Mouse (Mus musculus): ENCODE data around the gene Cactin. TPM values are rescaled to one million over a fixed set of nuclear protein-coding genes. Genes with fewer than 3 reads are reported as not detected.

The Cactin gene
- polyA plus RNA-seq (2016; fragmentation: Nextera tagmentation; extraction: Ambion mirVana): 53.5 and 53.6 TPM in 2 replicates

GRCm38 (mm10) chr10:81320550-81321347 is at the start of gene Cactin:
TSS of gene Cactin (plus strand) at chr10:81321103.
- peak; percentile 100 for DNase-seq (ENCODE audit: low spot score)
- Histone ChIP-seq H3K9me3 (replicated peaks) (no peaks in the 10 kb centered on the region), H3K4me1 (peaks cover 54% of the 10 kb centered on the region), H3K27me3 (ENCODE audit: low read depth, poor library complexity, severe bottlenecking) (0 out of 2 replicates have a peak, but pooled peaks cover 9% of the 10 kb centered on the region), H3K27ac (replicated peaks) (peak within 1 kb of the TSS; percentile 97), H3K4me3 (peak within 1 kb of the TSS; percentile 98), H3K36me3 (peaks cover 68% of the 10 kb centered on the region)
- under 1% methylated on average over 68 of the region's 68 CpGs for WGBS

GRCm38 (mm10) chr10:81272356-81272755 is 48.5 kb upstream of the Cactin start:
- Histone ChIP-seq H3K4me3 (no peak overlapping the region), H3K4me1 (peaks cover 12% of the 10 kb centered on the region), H3K27ac (replicated peaks) (no peak overlapping the region), H3K27me3 (ENCODE audit: low read depth, poor library complexity, severe bottlenecking) (peaks cover 4% of the 10 kb centered on the region; the same call in 1 of the 2 replicates), H3K36me3 (peaks cover 49% of the 10 kb centered on the region), H3K9me3 (replicated peaks) (no peaks in the 10 kb centered on the region)
- WGBS: 97% methylated on average over 21 of the region's 21 CpGs
- DNase-seq (ENCODE audit: low spot score): no peak

GRCm38 (mm10) chr10:81273842-81274241 is 47.1 kb upstream of the Cactin start:
- DNase-seq (ENCODE audit: low spot score): no peak
- Histone ChIP-seq H3K9me3 (replicated peaks) (no peaks in the 10 kb centered on the region), H3K27me3 (ENCODE audit: low read depth, poor library complexity, severe bottlenecking) (peaks cover 4% of the 10 kb centered on the region; the same call in 1 of the 2 replicates), H3K36me3 (peaks cover 49% of the 10 kb centered on the region), H3K27ac (replicated peaks) (no peak overlapping the region), H3K4me1 (peaks cover 5% of the 10 kb centered on the region), H3K4me3 (no peak overlapping the region)
- 96% methylated on average over 19 of the region's 19 CpGs for WGBS

GRCm38 (mm10) chr10:81277676-81278075 is 43.2 kb upstream of the Cactin start:
- Histone ChIP-seq H3K36me3 (peaks cover 23% of the 10 kb centered on the region), H3K9me3 (replicated peaks) (no peaks in the 10 kb centered on the region), H3K4me3 (no peak overlapping the region), H3K27ac (replicated peaks) (no peak overlapping the region), H3K4me1 (peaks cover 12% of the 10 kb centered on the region), H3K27me3 (ENCODE audit: low read depth, poor library complexity, severe bottlenecking) (peaks cover 32% of the 10 kb centered on the region)
- 73% methylated on average over 22 of the region's 22 CpGs for WGBS
- no peak for DNase-seq (ENCODE audit: low spot score)

GRCm38 (mm10) chr10:81279496-81279895 is 41.4 kb upstream of the Cactin start:
- no peak for DNase-seq (ENCODE audit: low spot score)
- H3K36me3 ChIP-seq: peaks cover 5% of the 10 kb centered on the region; the same call in 1 of the 2 replicates
- peaks cover 19% of the 10 kb centered on the region for H3K4me1 ChIP-seq
- peaks cover 50% of the 10 kb centered on the region for H3K27me3 ChIP-seq (ENCODE audit: low read depth, poor library complexity, severe bottlenecking)
- WGBS: 49% methylated on average over 10 of the region's 10 CpGs
- peak overlapping the region; percentile 1; the same call in 1 of the 2 replicates for H3K4me3 ChIP-seq
- H3K9me3 ChIP-seq (replicated peaks): no peaks in the 10 kb centered on the region
- H3K27ac ChIP-seq (replicated peaks): no peak overlapping the region; the same call in 1 of the 2 replicates

- peaks cover 47% of the 10 kb centered on the region for H3K4me1 ChIP-seq
Measured at GRCm38 (mm10) chr10:81284189-81284588, 36.7 kb upstream of the Cactin start.

GRCm38 (mm10) chr10:81284719-81285118 is 36.2 kb upstream of the Cactin start:
- H3K4me1 ChIP-seq: peaks cover 45% of the 10 kb centered on the region
- peak overlapping the region; percentile 64 for H3K4me3 ChIP-seq
- no peaks in the 10 kb centered on the region for H3K9me3 ChIP-seq (replicated peaks)
- H3K36me3 ChIP-seq: no peaks in the 10 kb centered on the region
- peaks cover 84% of the 10 kb centered on the region for H3K27me3 ChIP-seq (ENCODE audit: low read depth, poor library complexity, severe bottlenecking)
- no peak overlapping the region; the same call in 1 of the 2 replicates for H3K27ac ChIP-seq (replicated peaks)
- 13% methylated on average over 17 of the region's 17 CpGs for WGBS
- DNase-seq (ENCODE audit: low spot score): no peak

More at GRCm38 (mm10) chr10:81284189-81284588, 36.7 kb upstream of the Cactin start:
- Histone ChIP-seq H3K36me3 (no peaks in the 10 kb centered on the region), H3K27ac (replicated peaks) (no peak overlapping the region), H3K4me3 (no peak overlapping the region), H3K27me3 (ENCODE audit: low read depth, poor library complexity, severe bottlenecking) (peaks cover 84% of the 10 kb centered on the region), H3K9me3 (replicated peaks) (no peaks in the 10 kb centered on the region)
- DNase-seq (ENCODE audit: low spot score): no peak
- WGBS: 66% methylated on average over 6 of the region's 6 CpGs

GRCm38 (mm10) chr10:81285694-81286450 is 35.0 kb upstream of the Cactin start:
- Histone ChIP-seq H3K9me3 (replicated peaks) (no peaks in the 10 kb centered on the region), H3K27ac (replicated peaks) (peak overlapping the region; percentile 86), H3K4me3 (peak overlapping the region; percentile 64), H3K27me3 (ENCODE audit: low read depth, poor library complexity, severe bottlenecking) (peaks cover 84% of the 10 kb centered on the region), H3K4me1 (peaks cover 42% of the 10 kb centered on the region), H3K36me3 (no peaks in the 10 kb centered on the region)
- DNase-seq (ENCODE audit: low spot score): peak; percentile 95
- WGBS: 2% methylated on average over 54 of the region's 54 CpGs

- H3K4me3 ChIP-seq: no peak overlapping the region
- H3K27me3 ChIP-seq (ENCODE audit: low read depth, poor library complexity, severe bottlenecking): peaks cover 88% of the 10 kb centered on the region
- no peaks in the 10 kb centered on the region for H3K36me3 ChIP-seq
- no peak overlapping the region for H3K27ac ChIP-seq (replicated peaks)
- DNase-seq (ENCODE audit: low spot score): no peak
- H3K4me1 ChIP-seq: peaks cover 45% of the 10 kb centered on the region
- 51% methylated on average over 6 of the region's 6 CpGs for WGBS
- H3K9me3 ChIP-seq (replicated peaks): no peaks in the 10 kb centered on the region
Measured at GRCm38 (mm10) chr10:81286586-81286985, 34.3 kb upstream of the Cactin start.

- peak; percentile 63 for DNase-seq (ENCODE audit: low spot score)
- 66% methylated on average over 8 of the region's 8 CpGs for whole genome bisulfite sequencing
- no peak overlapping the region for H3K4me3 ChIP-seq
- H3K27ac ChIP-seq (replicated peaks): no peak overlapping the region
- peaks cover 90% of the 10 kb centered on the region for H3K27me3 ChIP-seq (ENCODE audit: low read depth, poor library complexity, severe bottlenecking)
- no peaks in the 10 kb centered on the region for H3K36me3 ChIP-seq
- peaks cover 45% of the 10 kb centered on the region for H3K4me1 ChIP-seq
- H3K9me3 ChIP-seq (replicated peaks): no peaks in the 10 kb centered on the region
Measured at GRCm38 (mm10) chr10:81287513-81288157, 33.3 kb upstream of the Cactin start.

- H3K4me1 ChIP-seq: peaks cover 44% of the 10 kb centered on the region
- peak; percentile 49 for DNase-seq (ENCODE audit: low spot score)
- 35% methylated on average over 6 of the region's 6 CpGs for WGBS
Measured at GRCm38 (mm10) chr10:81288601-81289000, 32.3 kb upstream of the Cactin start.

GRCm38 (mm10) chr10:81289278-81289677 is 31.6 kb upstream of the Cactin start:
- DNase-seq (ENCODE audit: low spot score): peak; percentile 64
- H3K27me3 ChIP-seq (ENCODE audit: low read depth, poor library complexity, severe bottlenecking): peaks cover 74% of the 10 kb centered on the region
- no peaks in the 10 kb centered on the region for H3K9me3 ChIP-seq (replicated peaks)
- H3K27ac ChIP-seq (replicated peaks): no peak overlapping the region
- WGBS: 4% methylated on average over 7 of the region's 7 CpGs
- peak overlapping the region; percentile 21; the same call in 1 of the 2 replicates for H3K4me3 ChIP-seq
- no peaks in the 10 kb centered on the region for H3K36me3 ChIP-seq
- peaks cover 48% of the 10 kb centered on the region for H3K4me1 ChIP-seq

More at GRCm38 (mm10) chr10:81288601-81289000, 32.3 kb upstream of the Cactin start:
- no peak overlapping the region for H3K4me3 ChIP-seq
- H3K27me3 ChIP-seq (ENCODE audit: low read depth, poor library complexity, severe bottlenecking): peaks cover 81% of the 10 kb centered on the region
- no peak overlapping the region for H3K27ac ChIP-seq (replicated peaks)
- no peaks in the 10 kb centered on the region for H3K36me3 ChIP-seq
- no peaks in the 10 kb centered on the region for H3K9me3 ChIP-seq (replicated peaks)
